Mouse (Mus musculus): ENCODE data around the gene 1700001C19Rik.
A peak's percentile ranks its signal among the peaks of the same experiment; 100 is the strongest.

The 1700001C19Rik gene

GRCm38 (mm10) chr17:47368401-47369086, 68.6 kb downstream of the 1700001C19Rik start, which contains the start of gene Mrps10:
Gene Mrps10, plus strand, starts transcription at chr17:47368887.
- DNase-seq: peak; percentile 97
